Mouse (Mus musculus) forebrain, postnatal 0 days (tissue): ENCODE results near the gene Gm13030. TPM values are rescaled to one million over a fixed set of nuclear protein-coding genes. Genes with fewer than 3 reads are reported as not detected.
"Not testable (repeated sequence)": the region's sequence is repeated elsewhere in the genome, so short reads cannot be mapped to it uniquely, and the experiment has no call there.

Experiments used
- ATAC-seq: fragments of 200-750 bp; cut with Nextera tagmentation; 2 replicates; pipeline ENCODE4 v1.8.0; 2017; ENCODE audit warnings: mild to moderate bottlenecking, moderate library complexity
- DNase-seq: peaks from one replicate; pipeline ENCODE4 v3.0.0-alpha.2; 2015
- H3K27ac ChIP-seq: fragments of 300-500 bp; sonication (generic); 2 replicates; pipeline ENCODE4 v1.5.1; 2014; ENCODE audit warnings: low read depth, mild to moderate bottlenecking, antibody characterized with exemption, low read length, moderate library complexity, mixed read lengths
- H3K27me3 ChIP-seq: fragments of 300-500 bp; sonication (generic); 2 replicates; pipeline ENCODE4 v1.6.1; 2014; ENCODE audit warnings: mild to moderate bottlenecking, low read length, mixed read lengths; ENCODE audit not compliant: insufficient read depth
- H3K36me3 ChIP-seq: fragments of 300-500 bp; sonication (generic); 2 replicates; pipeline ENCODE4 v1.6.1; 2014; ENCODE audit warnings: mild to moderate bottlenecking, moderate library complexity; ENCODE audit not compliant: insufficient read depth
- H3K4me1 ChIP-seq: fragments of 300-500 bp; sonication (generic); 2 replicates; pipeline ENCODE4 v1.6.1; 2014; ENCODE audit warnings: antibody characterized with exemption; ENCODE audit not compliant: insufficient read depth
- H3K4me2 ChIP-seq: fragments of 300-500 bp; sonication (generic); 2 replicates; pipeline ENCODE4 v1.6.1; 2014; ENCODE audit warnings: low read depth, mild to moderate bottlenecking, moderate library complexity
- H3K4me3 ChIP-seq: fragments of 300-500 bp; sonication (generic); 2 replicates; pipeline ENCODE4 v1.5.1; 2014; ENCODE audit warnings: low read depth, low read length, mixed read lengths
- H3K9ac ChIP-seq: fragments of 300-500 bp; sonication (generic); 2 replicates; pipeline ENCODE4 v1.6.1; 2014; ENCODE audit warnings: mild to moderate bottlenecking
- H3K9me3 ChIP-seq: fragments of 300-500 bp; sonication (generic); 2 replicates; pipeline ENCODE4 v1.6.1; 2016; ENCODE audit warnings: low read length
- CTCF ChIP-seq: sonication (generic); IDR thresholded peaks from 2 replicates; pipeline ENCODE4 v1.5.1; 2016; ENCODE audit warnings: antibody characterized with exemption, control low read depth, low read depth
- WGBS: fragments of 180-500 bp; shearing (Covaris S2); extraction: QIAGEN DNeasy Blood & Tissue Kit; methylation state at CpG from one replicate; pipeline ENCODE4 v1.1.7; 2014; 5-methylcytosine and 5-hydroxymethylcytosine counted together
- polyA plus RNA-seq: library from polyadenylated mRNA; unstranded; fragments of >200 nt; fragmentation: Nextera tagmentation; extraction: Ambion mirVana; gene quantifications from 2 replicates; pipeline ENCODE4 v1.2.1, GENCODE M21; 2015
- total RNA-seq: library from RNA; depleted of rRNA; stranded (reverse); fragments of >200 nt; gene quantifications from 2 replicates; pipeline ENCODE4 v1.2.3, GENCODE M21; 2014

Gm13030 gene
- total and polyA plus RNA-seq, 2 experiments from 2014 or later, result not detected

- 5% methylated on average over 16 of the region's 16 CpGs for WGBS
- Histone ChIP-seq H3K36me3 (no peaks in the 10 kb centered on the region), H3K4me2 (no peak overlapping the region), H3K4me3 (no peak overlapping the region), H3K9ac (no peak overlapping the region), H3K4me1 (no peaks in the 10 kb centered on the region), H3K9me3 (no peaks in the 10 kb centered on the region), H3K27me3 (no peaks in the 10 kb centered on the region), H3K27ac (no peak overlapping the region)
- no peak for TF ChIP-seq CTCF
- DNase-seq, result no peak
- ATAC-seq, result no peak
Measured at GRCm38 (mm10) chr4:138882179-138882578, 8.4 kb upstream of the Gm13030 start.

DNA sequence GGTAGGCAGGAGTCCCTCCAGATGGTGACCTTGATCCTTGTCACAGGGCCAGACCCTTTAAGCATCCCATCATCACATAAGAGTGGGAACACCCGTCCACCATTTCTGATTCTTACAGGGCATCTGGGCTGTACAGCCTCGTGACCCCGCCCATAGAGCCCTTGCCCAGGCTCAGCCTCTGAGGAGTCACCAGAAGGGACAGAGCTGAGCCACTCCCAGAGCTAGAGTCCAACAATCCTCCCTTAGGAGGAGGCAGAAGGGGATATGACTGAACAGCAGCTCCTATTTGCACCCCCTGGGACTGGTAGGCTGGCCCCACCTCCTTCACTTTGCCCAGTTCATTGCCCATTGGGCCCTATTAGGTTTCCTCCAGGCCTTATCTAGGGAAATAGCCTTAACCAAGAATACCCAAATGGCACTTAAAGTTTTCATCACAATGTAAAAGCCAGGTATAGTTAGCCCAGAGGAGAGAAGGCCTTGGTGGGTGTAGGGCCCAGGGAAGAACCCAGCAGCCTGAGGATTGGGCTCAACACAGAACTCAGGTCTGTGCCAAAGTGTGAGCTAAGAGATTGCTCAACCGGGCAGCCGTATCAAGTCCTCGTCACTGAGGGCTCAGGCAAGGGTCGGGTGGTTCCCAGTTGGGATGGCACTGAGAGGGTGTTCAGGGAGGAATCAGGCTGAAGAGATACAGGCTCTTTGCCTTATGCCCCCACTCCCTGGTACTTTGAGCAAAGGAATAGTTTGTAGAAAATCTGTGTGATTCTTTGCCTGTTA lies 7.2 kb upstream of the Gm13030 start:
- Histone ChIP-seq H3K36me3 (no peaks in the 10 kb centered on the region), H3K4me3 (no peak overlapping the region), H3K27ac (no peak overlapping the region), H3K27me3 (no peaks in the 10 kb centered on the region), H3K4me2 (no peak overlapping the region), H3K4me1 (no peaks in the 10 kb centered on the region), H3K9me3 (no peaks in the 10 kb centered on the region), H3K9ac (no peak overlapping the region)
- no peak for ATAC-seq
- WGBS, result 85% methylated on average over 7 of the region's 7 CpGs
- no peak for DNase-seq
- TF ChIP-seq CTCF, result no peak

GRCm38 (mm10) chr4:138879808-138880207 lies 6.0 kb upstream of the Gm13030 start:
- TF ChIP-seq CTCF, result no peak
- no peaks in the 10 kb centered on the region for H3K36me3 ChIP-seq
- no peak overlapping the region for H3K4me2 ChIP-seq
- H3K4me1 ChIP-seq, result no peaks in the 10 kb centered on the region
- DNase-seq (no peak), ATAC-seq (no peak)
- WGBS, result 85% methylated on average over 11 of the region's 11 CpGs
- no peaks in the 10 kb centered on the region for H3K9me3 ChIP-seq
- no peak overlapping the region for H3K27ac ChIP-seq
- no peak overlapping the region for H3K9ac ChIP-seq
- no peak overlapping the region for H3K4me3 ChIP-seq
- H3K27me3 ChIP-seq, result no peaks in the 10 kb centered on the region

GRCm38 (mm10) chr4:138878783-138879182 lies 5.0 kb upstream of the Gm13030 start:
- Histone ChIP-seq H3K36me3 (no peaks in the 10 kb centered on the region), H3K4me3 (no peak overlapping the region), H3K4me2 (no peak overlapping the region), H3K27me3 (no peaks in the 10 kb centered on the region), H3K27ac (no peak overlapping the region), H3K9me3 (no peaks in the 10 kb centered on the region), H3K9ac (no peak overlapping the region), H3K4me1 (no peaks in the 10 kb centered on the region)
- WGBS, result 71% methylated on average over 8 of the region's 8 CpGs
- TF ChIP-seq CTCF, result no peak
- ATAC-seq, result no peak
- DNase-seq, result no peak

DNA sequence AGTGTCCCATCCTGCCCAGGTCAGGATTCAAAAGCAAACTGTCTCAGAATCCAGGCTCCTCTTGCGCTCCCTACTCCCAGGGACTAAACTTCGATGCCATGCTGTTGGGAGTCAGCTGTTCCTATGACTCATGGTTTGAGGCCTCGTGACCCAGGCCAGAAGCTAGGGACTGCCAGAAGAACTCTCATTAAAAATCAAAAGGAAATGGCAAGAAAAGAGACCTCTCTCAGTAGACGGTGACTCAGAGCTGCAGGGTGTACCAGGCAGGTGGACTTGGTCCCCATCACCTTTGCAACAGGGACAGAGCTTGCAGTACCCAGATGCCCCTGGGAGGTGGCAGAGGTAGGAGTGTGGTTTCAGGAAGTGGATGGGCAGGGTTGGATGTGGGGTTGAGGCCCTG lies 4.0 kb upstream of the Gm13030 start, which contains the start of gene Pla2g2e:
TSS of gene Pla2g2e (plus strand) at position 212 of the 400 bp plus-strand sequence.
- Histone ChIP-seq H3K9me3 (no peaks in the 10 kb centered on the region), H3K4me1 (no peaks in the 10 kb centered on the region), H3K9ac (no peak within 1 kb of the TSS), H3K4me2 (no peak within 1 kb of the TSS), H3K27ac (no peak within 1 kb of the TSS), H3K27me3 (no peaks in the 10 kb centered on the region), H3K4me3 (no peak within 1 kb of the TSS), H3K36me3 (no peaks in the 10 kb centered on the region)
- no peak for TF ChIP-seq CTCF
- 83% methylated on average over 4 of the region's 4 CpGs for WGBS
- no peak for DNase-seq
- ATAC-seq, result no peak

- H3K4me1 ChIP-seq, result no peaks in the 10 kb centered on the region
- H3K9ac ChIP-seq, result no peak overlapping the region
- TF ChIP-seq CTCF, result no peak
- 92% methylated on average over 2 of the region's 2 CpGs for WGBS
- DNase-seq, result no peak
- no peak overlapping the region for H3K4me2 ChIP-seq
- H3K9me3 ChIP-seq, result no peaks in the 10 kb centered on the region
- no peak for ATAC-seq
- H3K36me3 ChIP-seq, result no peaks in the 10 kb centered on the region
- no peaks in the 10 kb centered on the region for H3K27me3 ChIP-seq
- no peak overlapping the region for H3K4me3 ChIP-seq
- no peak overlapping the region for H3K27ac ChIP-seq
Measured at GRCm38 (mm10) chr4:138875986-138876385, 2.2 kb upstream of the Gm13030 start.

- not testable (repeated sequence) for H3K27ac ChIP-seq, H3K4me3 ChIP-seq, H3K9me3 ChIP-seq, H3K36me3 ChIP-seq, H3K27me3 ChIP-seq, H3K9ac ChIP-seq, H3K4me2 ChIP-seq, DNase-seq, H3K4me1 ChIP-seq
- WGBS, result 63% methylated on average over 2 of the region's 2 CpGs
- peak; percentile 69; the same call in 1 of the 2 replicates for ATAC-seq
Measured at GRCm38 (mm10) chr4:138875275-138875674, 1.5 kb upstream of the Gm13030 start.
